Mouse (Mus musculus): ENCODE measurements around the gene Zfp358. TPM values are rescaled to one million over a fixed set of nuclear protein-coding genes. Genes with fewer than 3 reads are reported as not detected.

Gene Zfp358
- polyA plus RNA-seq (2015; fragmentation: Nextera tagmentation; extraction: Ambion mirVana): 48.6 and 53.1 TPM in 2 replicates

DNA sequence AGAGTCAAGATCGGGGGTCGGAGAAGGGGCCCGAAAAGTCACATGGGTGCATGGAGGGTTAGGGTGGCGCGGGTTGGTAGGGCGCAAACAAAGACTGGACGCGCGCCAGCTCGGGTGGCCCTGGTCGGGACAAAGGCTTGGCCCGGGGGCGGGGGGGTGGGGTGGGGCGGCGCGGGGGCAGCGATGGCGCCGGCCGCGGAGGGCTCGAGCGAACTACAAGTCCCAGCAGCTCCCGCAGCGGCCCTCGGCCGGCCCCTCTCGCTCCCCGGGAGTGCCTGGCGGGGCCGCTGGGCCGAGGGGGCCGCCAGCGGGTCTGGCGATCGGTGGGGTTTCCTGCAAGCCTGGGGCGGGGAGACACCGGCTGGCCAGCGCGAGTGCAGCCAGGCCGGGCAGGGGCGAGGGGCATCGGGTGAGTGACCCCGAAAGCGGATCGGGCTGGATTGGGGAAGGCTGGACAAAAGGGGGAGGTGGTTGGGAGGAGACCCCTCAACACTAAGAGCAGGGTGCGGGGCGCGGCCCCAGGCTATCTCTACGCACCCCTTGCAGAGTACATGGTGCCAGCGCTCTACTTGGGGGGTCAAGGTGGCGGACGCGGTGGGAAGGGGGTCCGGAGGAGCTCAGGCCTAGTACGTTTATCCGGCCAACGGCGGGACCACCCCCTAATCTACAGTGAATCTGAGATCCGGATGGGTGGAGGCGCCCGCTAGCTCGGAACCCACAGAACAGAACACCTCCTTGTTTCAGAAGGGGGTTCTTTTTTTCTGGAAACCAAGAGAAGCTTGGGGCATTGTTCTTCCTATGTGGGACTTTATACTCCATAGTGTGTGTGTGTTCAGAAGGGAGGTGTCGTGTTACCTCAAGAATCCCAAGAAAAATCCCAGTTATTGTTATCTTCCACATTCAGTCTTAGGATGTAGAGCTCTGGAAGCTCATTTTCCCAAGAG, at the start of gene Zfp358:
TSS of gene Zfp358 (plus strand) at position 238 of the 944 bp plus-strand sequence.
- Histone ChIP-seq H3K4me1 (0 out of 2 replicates have a peak, but pooled peaks cover 8% of the 10 kb centered on the region), H3K27me3 (no peaks in the 10 kb centered on the region), H3K27ac (replicated peaks) (peak within 1 kb of the TSS; percentile 93), H3K4me3 (replicated peaks) (peak within 1 kb of the TSS; percentile 88), H3K9me3 (replicated peaks) (no peaks in the 10 kb centered on the region), H3K9ac (peak within 1 kb of the TSS; percentile 100), H3K4me2 (replicated peaks) (peak within 1 kb of the TSS; percentile 70), H3K36me3 (peaks cover 27% of the 10 kb centered on the region)
- under 1% methylated on average over 63 of the region's 64 CpGs for WGBS
- peak; percentile 92 for ATAC-seq (ENCODE audit: insufficient number of reproducible peaks, low FRiP score, low TSS enrichment, low read depth)

GRCm38 (mm10) chr8:3449226-3449625, 43.7 kb upstream of the Zfp358 start:
- no peak overlapping the region for H3K4me3 ChIP-seq (replicated peaks)
- ATAC-seq (ENCODE audit: insufficient number of reproducible peaks, low FRiP score, low TSS enrichment, low read depth): no peak
- H3K27ac ChIP-seq (replicated peaks): no peak overlapping the region
- no peaks in the 10 kb centered on the region for H3K9me3 ChIP-seq (replicated peaks)
- H3K27me3 ChIP-seq: no peaks in the 10 kb centered on the region
- no peaks in the 10 kb centered on the region for H3K4me1 ChIP-seq
- H3K36me3 ChIP-seq: peaks cover 81% of the 10 kb centered on the region
- no peak overlapping the region for H3K4me2 ChIP-seq (replicated peaks)
- 90% methylated on average over 2 of the region's 2 CpGs for WGBS
- no peak overlapping the region for H3K9ac ChIP-seq

GRCm38 (mm10) chr8:3450670-3451069, 42.3 kb upstream of the Zfp358 start:
- H3K4me3 ChIP-seq (replicated peaks): no peak overlapping the region
- H3K9me3 ChIP-seq (replicated peaks): no peaks in the 10 kb centered on the region
- no peak overlapping the region for H3K9ac ChIP-seq
- WGBS: 30% methylated on average over 5 of the region's 5 CpGs
- no peak overlapping the region for H3K27ac ChIP-seq (replicated peaks)
- H3K27me3 ChIP-seq: no peaks in the 10 kb centered on the region
- peaks cover 89% of the 10 kb centered on the region for H3K36me3 ChIP-seq
- H3K4me1 ChIP-seq: no peaks in the 10 kb centered on the region
- no peak overlapping the region for H3K4me2 ChIP-seq (replicated peaks)
- no peak for ATAC-seq (ENCODE audit: insufficient number of reproducible peaks, low FRiP score, low TSS enrichment, low read depth)

GRCm38 (mm10) chr8:3451992-3452391, 40.9 kb upstream of the Zfp358 start:
- no peak for ATAC-seq (ENCODE audit: insufficient number of reproducible peaks, low FRiP score, low TSS enrichment, low read depth)
- no peak overlapping the region for H3K9ac ChIP-seq
- H3K4me2 ChIP-seq (replicated peaks): no peak overlapping the region
- no peaks in the 10 kb centered on the region for H3K27me3 ChIP-seq
- no peak overlapping the region for H3K4me3 ChIP-seq (replicated peaks)
- H3K4me1 ChIP-seq: no peaks in the 10 kb centered on the region
- H3K36me3 ChIP-seq: peaks cover 90% of the 10 kb centered on the region
- no peaks in the 10 kb centered on the region for H3K9me3 ChIP-seq (replicated peaks)
- 97% methylated on average over 25 of the region's 25 CpGs for WGBS
- H3K27ac ChIP-seq (replicated peaks): no peak overlapping the region

- WGBS: 90% methylated on average over 2 of the region's 2 CpGs
These were observed 29.7 kb upstream of the Zfp358 start for GRCm38 (mm10) chr8:3463248-3463647.

GRCm38 (mm10) chr8:3464309-3464708, 28.6 kb upstream of the Zfp358 start:
- 42% methylated on average over 5 of the region's 5 CpGs for WGBS
- H3K9ac ChIP-seq: no peak overlapping the region
- H3K27ac ChIP-seq (replicated peaks): no peak overlapping the region
- H3K9me3 ChIP-seq (replicated peaks): no peaks in the 10 kb centered on the region
- no peak overlapping the region for H3K4me3 ChIP-seq (replicated peaks)
- H3K27me3 ChIP-seq: no peaks in the 10 kb centered on the region
- ATAC-seq (ENCODE audit: insufficient number of reproducible peaks, low FRiP score, low TSS enrichment, low read depth): peak; percentile 52
- H3K4me1 ChIP-seq: peaks cover 9% of the 10 kb centered on the region
- no peak overlapping the region for H3K4me2 ChIP-seq (replicated peaks)
- 0 out of 2 replicates have a peak, but pooled peaks cover 3% of the 10 kb centered on the region for H3K36me3 ChIP-seq

More at GRCm38 (mm10) chr8:3463248-3463647, 29.7 kb upstream of the Zfp358 start:
- Histone ChIP-seq H3K4me3 (replicated peaks) (no peak overlapping the region), H3K9me3 (replicated peaks) (no peaks in the 10 kb centered on the region), H3K4me2 (replicated peaks) (no peak overlapping the region), H3K4me1 (peaks cover 9% of the 10 kb centered on the region), H3K36me3 (peaks cover 14% of the 10 kb centered on the region; the same call in 1 of the 2 replicates), H3K27me3 (no peaks in the 10 kb centered on the region), H3K9ac (no peak overlapping the region), H3K27ac (replicated peaks) (no peak overlapping the region)
- no peak for ATAC-seq (ENCODE audit: insufficient number of reproducible peaks, low FRiP score, low TSS enrichment, low read depth)

- Histone ChIP-seq H3K4me1 (peaks cover 9% of the 10 kb centered on the region), H3K27ac (replicated peaks) (peak within 1 kb of the TSS; percentile 76), H3K36me3 (no peaks in the 10 kb centered on the region), H3K4me3 (replicated peaks) (peak within 1 kb of the TSS; percentile 46), H3K27me3 (no peaks in the 10 kb centered on the region), H3K9ac (peak within 1 kb of the TSS; percentile 47), H3K9me3 (replicated peaks) (no peaks in the 10 kb centered on the region), H3K4me2 (replicated peaks) (peak within 1 kb of the TSS; percentile 59)
- peak; percentile 93 for ATAC-seq (ENCODE audit: insufficient number of reproducible peaks, low FRiP score, low TSS enrichment, low read depth)
- WGBS: 6% methylated on average over 32 of the region's 32 CpGs
These were observed 25.7 kb upstream of the Zfp358 start, which contains the start of gene Pex11g for GRCm38 (mm10) chr8:3467006-3467885. Gene Pex11g (minus strand): TSS chr8:3467680.

DNA sequence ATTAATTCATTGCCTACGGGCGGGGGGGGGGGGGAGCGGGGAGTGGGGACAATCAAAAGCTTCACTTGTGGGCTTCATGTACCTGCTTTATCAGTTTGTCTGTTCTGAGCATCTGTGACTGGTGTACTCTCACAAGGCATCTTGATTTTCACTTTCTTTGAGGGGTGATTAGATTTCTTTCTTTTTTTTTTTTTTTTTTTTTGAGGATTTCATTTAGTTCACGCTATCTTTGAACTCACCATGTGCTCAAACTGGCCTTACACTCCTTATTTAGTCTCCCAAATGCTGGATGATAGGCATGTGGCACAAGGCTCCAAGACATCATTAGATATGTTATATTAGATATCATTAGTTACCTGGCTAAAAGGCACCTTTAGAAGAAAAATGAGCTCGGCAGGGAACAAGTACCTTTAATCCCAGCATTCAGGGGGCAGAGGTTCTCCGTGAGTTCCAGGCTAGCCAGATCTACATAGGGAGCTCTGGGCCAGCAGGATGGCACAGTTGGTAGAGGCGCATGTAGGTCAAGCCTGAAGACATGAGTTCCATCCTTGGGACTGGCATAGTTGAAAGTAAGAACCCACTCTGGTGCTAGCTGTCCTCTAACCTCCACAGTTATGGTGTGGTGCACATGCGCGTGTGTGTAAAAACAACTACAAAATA, 24.9 kb upstream of the Zfp358 start:
- Histone ChIP-seq H3K27ac (replicated peaks) (peak overlapping the region; percentile 76), H3K4me2 (replicated peaks) (peak overlapping the region; percentile 59), H3K9me3 (replicated peaks) (no peaks in the 10 kb centered on the region), H3K4me1 (peaks cover 9% of the 10 kb centered on the region), H3K4me3 (replicated peaks) (peak overlapping the region; percentile 46), H3K27me3 (no peaks in the 10 kb centered on the region), H3K9ac (peak overlapping the region; percentile 47), H3K36me3 (no peaks in the 10 kb centered on the region)
- no peak for ATAC-seq (ENCODE audit: insufficient number of reproducible peaks, low FRiP score, low TSS enrichment, low read depth)
- WGBS: 50% methylated on average over 9 of the region's 9 CpGs

- Histone ChIP-seq H3K9ac (no peak overlapping the region), H3K4me1 (peaks cover 9% of the 10 kb centered on the region), H3K27me3 (no peaks in the 10 kb centered on the region), H3K4me3 (replicated peaks) (no peak overlapping the region), H3K36me3 (no peaks in the 10 kb centered on the region), H3K27ac (replicated peaks) (no peak overlapping the region), H3K4me2 (replicated peaks) (no peak overlapping the region), H3K9me3 (replicated peaks) (no peaks in the 10 kb centered on the region)
- 94% methylated on average over 1 of the region's 1 CpGs for WGBS
- ATAC-seq (ENCODE audit: insufficient number of reproducible peaks, low FRiP score, low TSS enrichment, low read depth): no peak
These were observed 24.1 kb upstream of the Zfp358 start for GRCm38 (mm10) chr8:3468838-3469237.

GRCm38 (mm10) chr8:3470562-3470961, 22.4 kb upstream of the Zfp358 start, which contains the start of gene Tex45:
Gene Tex45 (plus strand): TSS chr8:3470862.
- H3K27ac ChIP-seq (replicated peaks): no peak within 1 kb of the TSS
- H3K4me3 ChIP-seq (replicated peaks): no peak within 1 kb of the TSS
- H3K9me3 ChIP-seq (replicated peaks): no peaks in the 10 kb centered on the region
- ATAC-seq (ENCODE audit: insufficient number of reproducible peaks, low FRiP score, low TSS enrichment, low read depth): no peak
- peaks cover 2% of the 10 kb centered on the region; the same call in 1 of the 2 replicates for H3K27me3 ChIP-seq
- H3K4me2 ChIP-seq (replicated peaks): no peak within 1 kb of the TSS
- H3K36me3 ChIP-seq: no peaks in the 10 kb centered on the region
- no peak within 1 kb of the TSS for H3K9ac ChIP-seq
- H3K4me1 ChIP-seq: peaks cover 9% of the 10 kb centered on the region

All from embryonic facial prominence, embryonic 15.5 days (tissue).